Mouse (Mus musculus) cerebellum, adult 9-11 months (tissue): Measurements from ENCODE around the gene Pars2.

ENCODE experiments used
- DNase-seq: peaks from one replicate; pipeline ENCODE4 v3.0.0; 2022

The Pars2 gene

GRCm38 (mm10) chr4:106650833-106651527, at the start of gene Pars2:
Gene Pars2 (plus strand): TSS chr4:106651069.
- DNase-seq: peak; percentile 99

- no peak for DNase-seq
Observed at GRCm38 (mm10) chr4:106606639-106607554, 44.0 kb upstream of the Pars2 start.

- no peak for DNase-seq
Observed at GRCm38 (mm10) chr4:106607905-106608304, 43.0 kb upstream of the Pars2 start.

GRCm38 (mm10) chr4:106613105-106613504, 37.8 kb upstream of the Pars2 start:
- DNase-seq: no peak

- no peak for DNase-seq
Observed at GRCm38 (mm10) chr4:106613560-106613959, 37.3 kb upstream of the Pars2 start.

- DNase-seq: peak; percentile 43
Observed at GRCm38 (mm10) chr4:106614180-106614797, 36.6 kb upstream of the Pars2 start.

- no peak for DNase-seq
Observed at GRCm38 (mm10) chr4:106614881-106615280, 36.0 kb upstream of the Pars2 start.

- no peak for DNase-seq
Observed at GRCm38 (mm10) chr4:106615637-106616036, 35.2 kb upstream of the Pars2 start.

GRCm38 (mm10) chr4:106617056-106617455, 33.8 kb upstream of the Pars2 start, which contains the start of gene Lexm:
Gene Lexm (minus strand): TSS chr4:106617241.
- no peak for DNase-seq

GRCm38 (mm10) chr4:106618898-106619297, 32.0 kb upstream of the Pars2 start:
- no peak for DNase-seq

GRCm38 (mm10) chr4:106621428-106621827, 29.4 kb upstream of the Pars2 start:
- no peak for DNase-seq

- no peak for DNase-seq
Observed at GRCm38 (mm10) chr4:106622030-106622493, 28.8 kb upstream of the Pars2 start, which contains the start of gene Ttc22. Gene Ttc22 (plus strand): TSS chr4:106622432.

- DNase-seq: no peak
Observed at GRCm38 (mm10) chr4:106622712-106623111, 28.2 kb upstream of the Pars2 start.

- no peak for DNase-seq
Observed at GRCm38 (mm10) chr4:106624271-106624670, 26.6 kb upstream of the Pars2 start.

- no peak for DNase-seq
Observed at GRCm38 (mm10) chr4:106627809-106628208, 23.1 kb upstream of the Pars2 start.

- DNase-seq: no peak
Observed at GRCm38 (mm10) chr4:106628650-106629360, 22.1 kb upstream of the Pars2 start.

- no peak for DNase-seq
Observed at GRCm38 (mm10) chr4:106629374-106629773, 21.5 kb upstream of the Pars2 start.

- peak; percentile 76 for DNase-seq
Observed at GRCm38 (mm10) chr4:106630333-106631220, 20.3 kb upstream of the Pars2 start.

- DNase-seq: no peak
Observed at GRCm38 (mm10) chr4:106632313-106632712, 18.6 kb upstream of the Pars2 start.

GRCm38 (mm10) chr4:106633281-106634085, 17.4 kb upstream of the Pars2 start:
- no peak for DNase-seq

GRCm38 (mm10) chr4:106634086-106634479, 16.8 kb upstream of the Pars2 start:
- DNase-seq: no peak
